27 mouse cellular contexts compared by ENCODE assay signal in genomic region chr2:145835920-145836319, GRCm38 (mm10).
DNase-seq lines count a peak whose midpoint lies in the region; ATAC-seq and TF ChIP-seq lines count a peak whose summit lies in the region.
"Had no signal": no experiment of that assay in that cellular context is flagged by ENCODE, and none has a peak within 500 bp of the region (broad histone marks: within the 10 kb centered on the region; RNA-seq: fewer than 3 reads in every experiment).

No protein-coding gene starts in this region.

- no peak overlapping the region for H3K9ac ChIP-seq in liver, adult 2 months (ENCODE audit: low read depth, low read length)
- H3K9ac ChIP-seq in liver, embryonic 12.5 days: no peak overlapping the region
- H3K9ac ChIP-seq: embryonic facial prominence, embryonic 13.5 days; forebrain, embryonic 12.5 days; forebrain, embryonic 15.5 days; heart, embryonic 13.5 days; hindbrain, embryonic 14.5 days had no signal

- no peak overlapping the region for H3K27ac ChIP-seq in liver, adult 2 months (replicated peaks; ENCODE audit: insufficient read depth, low read depth, low read length)
- H3K27ac ChIP-seq in liver, embryonic 12.5 days: no peak overlapping the region
- H3K27ac ChIP-seq in small intestine, adult 2 months (ENCODE audit: insufficient read depth, low read depth, low read length): peak overlapping the region; percentile 81; the same call in 1 of the 2 replicates
- H3K27ac ChIP-seq: embryonic facial prominence, embryonic 13.5 days; forebrain, embryonic 12.5 days; forebrain, embryonic 15.5 days; heart, embryonic 10.5 days; heart, embryonic 13.5 days; hindbrain, embryonic 14.5 days; hindbrain, postnatal 0 days had no signal

- H3K36me3 ChIP-seq in liver, adult 2 months (ENCODE audit: control insufficient read depth, insufficient read depth, low read length): peaks cover 9% of the 10 kb centered on the region
- H3K36me3 ChIP-seq in liver, embryonic 12.5 days: no peaks in the 10 kb centered on the region
- peaks cover 3% of the 10 kb centered on the region for H3K36me3 ChIP-seq in small intestine, adult 2 months (ENCODE audit: control insufficient read depth, insufficient read depth, low read length)
- H3K36me3 ChIP-seq: forebrain, embryonic 12.5 days; forebrain, embryonic 15.5 days had no signal

- TF ChIP-seq POLR2A in liver, adult 2 months (IDR thresholded peaks at IDR 0.05; ENCODE audit: extremely low read depth, insufficient read depth, low read length): no peak
- no peak for TF ChIP-seq POLR2A in small intestine, adult 2 months (IDR thresholded peaks at IDR 0.05; ENCODE audit: low read depth, low read length)

- H3K79me2 ChIP-seq in liver, adult 2 months (ENCODE audit: control insufficient read depth, insufficient read depth, low read length): peaks cover 5% of the 10 kb centered on the region; the same call in 1 of the 2 replicates

- DNase-seq in adrenal gland, adult 2 months: peak; percentile 11
- DNase-seq in adrenal gland, postnatal 10 days: no peak
- DNase-seq in liver, adult 2 months (ENCODE audit: extremely low read depth, low read depth, low spot score): peak; percentile 79
- peak; percentile 48 for DNase-seq in adipocyte (ENCODE audit: low spot score)
- no peak for DNase-seq in c-Kit-positive CD71-positive TER-119-positive erythroid progenitor cells, embryonic 14.5 days (ENCODE audit: low spot score)
- DNase-seq in left cerebral cortex, adult 11 months (ENCODE audit: low spot score): no peak
- DNase-seq: adrenal gland, postnatal 25 days; cerebellum, adult 11 months; cerebellum, adult 2 months; cerebellum, adult 9-11 months; cerebellum, postnatal 25 days; gastrocnemius, postnatal 25 days; heart, adult 18-20 months; heart, postnatal 14 days; heart, postnatal 4 days had no signal

- H3K4me2 ChIP-seq in liver, embryonic 12.5 days: no peak overlapping the region
- H3K4me2 ChIP-seq: embryonic facial prominence, embryonic 13.5 days; forebrain, embryonic 12.5 days; forebrain, embryonic 15.5 days; heart, embryonic 13.5 days; hindbrain, embryonic 14.5 days had no signal

- no peaks in the 10 kb centered on the region for H3K9me3 ChIP-seq in liver, embryonic 12.5 days (replicated peaks)
- H3K9me3 ChIP-seq: embryonic facial prominence, embryonic 13.5 days; forebrain, embryonic 12.5 days; forebrain, embryonic 15.5 days; heart, embryonic 10.5 days; heart, embryonic 13.5 days had no signal

- no peaks in the 10 kb centered on the region for H3K27me3 ChIP-seq in liver, adult 2 months (ENCODE audit: control insufficient read depth, insufficient read depth, low read length)
- H3K27me3 ChIP-seq in liver, embryonic 12.5 days (replicated peaks): no peaks in the 10 kb centered on the region
- H3K27me3 ChIP-seq in small intestine, adult 2 months (ENCODE audit: control insufficient read depth, insufficient read depth, low read length): no peaks in the 10 kb centered on the region
- H3K27me3 ChIP-seq: embryonic facial prominence, embryonic 13.5 days; forebrain, embryonic 12.5 days; forebrain, embryonic 15.5 days; heart, embryonic 13.5 days had no signal

- no peak for TF ChIP-seq CTCF in liver, adult 2 months (IDR thresholded peaks at IDR 0.05; ENCODE audit: low read depth, low read length)
- no peak for TF ChIP-seq CTCF in small intestine, adult 2 months (IDR thresholded peaks at IDR 0.05; ENCODE audit: extremely low read depth, insufficient read length, insufficient replicate concordance, low read depth, low read length)

- H3K4me1 ChIP-seq in liver, adult 2 months (ENCODE audit: control insufficient read depth, insufficient read depth, low read length): peaks cover 2% of the 10 kb centered on the region; the same call in 1 of the 2 replicates
- H3K4me1 ChIP-seq in liver, embryonic 12.5 days: 0 out of 2 replicates have a peak, but pooled peaks cover 4% of the 10 kb centered on the region
- peaks cover 25% of the 10 kb centered on the region for H3K4me1 ChIP-seq in small intestine, adult 2 months (ENCODE audit: control insufficient read depth, insufficient read depth, insufficient read length, low read length)

- WGBS in liver, adult 2 months: 36% methylated on average over 1 of the region's 1 CpGs
- WGBS in liver, embryonic 12.5 days (ENCODE audit: insufficient replicate concordance): 61% methylated on average over 1 of the region's 1 CpGs
- 37% methylated on average over 1 of the region's 1 CpGs for WGBS in small intestine, adult 2 months

- ATAC-seq in liver, embryonic 12.5 days: no peak
- ATAC-seq: activated CD4-positive, CD25-positive, alpha-beta regulatory T cell, adult 4 months; forebrain, embryonic 15.5 days; hindbrain, postnatal 0 days; inflammation-experienced regulatory T-cells, adult 6 months had no signal

- H3K4me3 ChIP-seq in liver, adult 2 months (ENCODE audit: insufficient read depth, low read depth, low read length): no peak overlapping the region
- no peak overlapping the region for H3K4me3 ChIP-seq in liver, embryonic 12.5 days
- H3K4me3 ChIP-seq in small intestine, adult 2 months (ENCODE audit: low read depth, low read length): no peak overlapping the region
- H3K4me3 ChIP-seq: embryonic facial prominence, embryonic 13.5 days; erythroblast, embryonic 14.5 days; forebrain, embryonic 12.5 days; forebrain, embryonic 15.5 days; heart, embryonic 10.5 days; heart, embryonic 13.5 days had no signal

Comparison
In these comparisons a context has a peak if more than half of its experiments do, and no peak if none do; other contexts are left out.
1. DNase-seq: peak in adrenal gland, adult 2 months (single experiment), liver, adult 2 months (single experiment) and adipocyte (single experiment); none in adrenal gland, postnatal 10 days (single experiment), c-Kit-positive CD71-positive TER-119-positive erythroid progenitor cells, embryonic 14.5 days (single experiment) and left cerebral cortex, adult 11 months (single experiment).